Mouse (Mus musculus) CH12.LX (cell line): ENCODE results near the gene Dscam. TPM values are rescaled to one million over a fixed set of nuclear protein-coding genes. Genes with fewer than 3 reads are reported as not detected.

Experiments
- DNase-seq: peaks from one replicate; pipeline ENCODE4 v3.0.0-alpha.2; 2013; ENCODE audit errors: extremely low read depth
- H3K27ac ChIP-seq: 2 replicates; pipeline ENCODE4 v1.5.1; 2012; ENCODE audit warnings: low read depth, mild to moderate bottlenecking, control low read depth, moderate library complexity; ENCODE audit not compliant: insufficient read depth
- H3K27me3 ChIP-seq: replicated peaks from 2 replicates; pipeline ENCODE3; 2012; ENCODE audit warnings: inconsistent platforms
- H3K36me3 ChIP-seq, 2 experiments: replicated peaks in 1 of 2; 2 replicates each; pipeline versions ENCODE3 to v1.6.1; 2012; ENCODE audit warnings: inconsistent platforms in 1 of 2, low read length in 1 of 2, mild to moderate bottlenecking in 1 of 2, mixed read lengths in 1 of 2, moderate library complexity in 1 of 2; ENCODE audit not compliant: control insufficient read depth in 1 of 2, insufficient read depth in 1 of 2
- H3K4me1 ChIP-seq, 2 experiments: 2 replicates each; pipeline ENCODE4 v1.6.1; 2012; ENCODE audit warnings: inconsistent platforms in 1 of 2, moderate library complexity in 1 of 2; ENCODE audit not compliant: insufficient read depth in 2 of 2, control insufficient read depth in 1 of 2
- H3K4me2 ChIP-seq: 2 replicates; pipeline ENCODE4 v1.6.1; 2012; ENCODE audit warnings: low read depth, mild to moderate bottlenecking, control low read depth; ENCODE audit not compliant: poor library complexity, insufficient read depth, severe bottlenecking
- H3K4me3 ChIP-seq, 3 experiments: fragments of 150-350 bp in 1 of 3; sonication (generic) in 1 of 3; replicated peaks in 1 of 3; 2 replicates each; pipeline versions ENCODE3 to v1.5.1; 2011 to 2012; ENCODE audit warnings: low read depth in 2 of 3, low read length in 2 of 3, mild to moderate bottlenecking in 2 of 3, moderate library complexity in 2 of 3, control low read depth in 1 of 3, improper control_type of control experiment in 1 of 3, inconsistent platforms in 1 of 3, mixed read lengths in 1 of 3; ENCODE audit not compliant: poor library complexity in 1 of 3
- H3K79me2 ChIP-seq: replicated peaks from 2 replicates; pipeline ENCODE4 v1.6.1; 2012; ENCODE audit warnings: mild to moderate bottlenecking, moderate library complexity; ENCODE audit not compliant: control insufficient read depth, poor library complexity, insufficient read depth, severe bottlenecking; ENCODE audit errors: extremely low read depth
- H3K9ac ChIP-seq: 2 replicates; pipeline ENCODE4 v1.6.1; 2012; ENCODE audit warnings: low read depth, mild to moderate bottlenecking, control low read depth, moderate library complexity; ENCODE audit not compliant: insufficient read depth
- H3K9me3 ChIP-seq: replicated peaks from 2 replicates; pipeline ENCODE3; 2012; ENCODE audit warnings: low read length, inconsistent platforms, mixed read lengths
- BHLHE40 ChIP-seq: IDR thresholded peaks from 2 replicates; pipeline ENCODE4 v1.6.1; 2011; ENCODE audit warnings: mild to moderate bottlenecking, low read depth, low read length, improper control_type of control experiment
- CHD2 ChIP-seq: IDR thresholded peaks from 2 replicates; pipeline ENCODE4 v1.6.1; 2011; ENCODE audit warnings: low read length, improper control_type of control experiment
- CTCF ChIP-seq, 2 experiments: IDR thresholded peaks in 1 of 2; conservative IDR thresholded peaks in 1 of 2; 2 replicates each; pipeline ENCODE4 v1.5.1; 2011 to 2012; ENCODE audit warnings: low read depth in 2 of 2, low read length in 2 of 2, improper control_type of control experiment in 1 of 2, inconsistent platforms in 1 of 2, mild to moderate bottlenecking in 1 of 2, moderate library complexity in 1 of 2
- ELF1 ChIP-seq: IDR thresholded peaks from 2 replicates; pipeline ENCODE4 v1.6.1; 2014; ENCODE audit warnings: low read depth, mild to moderate bottlenecking, inconsistent platforms, low read length, improper control_type of control experiment
- EP300 ChIP-seq: IDR thresholded peaks from 2 replicates; pipeline ENCODE4 v1.6.1; 2011; ENCODE audit warnings: low read length, improper control_type of control experiment
- ETS1 ChIP-seq: conservative IDR thresholded peaks from 2 replicates; pipeline ENCODE4 v1.6.1; 2012; ENCODE audit warnings: low read depth, mild to moderate bottlenecking, inconsistent platforms, low read length, improper control_type of control experiment, moderate library complexity
- GABPA ChIP-seq: IDR thresholded peaks from 2 replicates; pipeline ENCODE4 v1.6.1; 2012; ENCODE audit warnings: low read depth, low read length, improper control_type of control experiment, inconsistent platforms; ENCODE audit not compliant: insufficient replicate concordance
- IRF4 ChIP-seq: IDR thresholded peaks from 2 replicates; pipeline ENCODE4 v1.6.1; 2014; ENCODE audit warnings: low read depth, mild to moderate bottlenecking, inconsistent platforms, low read length, improper control_type of control experiment
- JUND ChIP-seq: conservative IDR thresholded peaks from 2 replicates; pipeline ENCODE4 v1.6.1; 2011; ENCODE audit warnings: low read depth, low read length, improper control_type of control experiment
- KAT2A ChIP-seq: IDR thresholded peaks from 2 replicates; pipeline ENCODE4 v1.6.1; 2012; ENCODE audit warnings: low read length, improper control_type of control experiment, inconsistent platforms; ENCODE audit not compliant: insufficient replicate concordance
- MAFK ChIP-seq: IDR thresholded peaks from 2 replicates; pipeline ENCODE4 v1.6.1; 2011; ENCODE audit warnings: low read length, improper control_type of control experiment; ENCODE audit not compliant: insufficient replicate concordance
- MAX ChIP-seq: IDR thresholded peaks from 2 replicates; pipeline ENCODE4 v1.6.1; 2011; ENCODE audit warnings: low read length, improper control_type of control experiment
- MAZ ChIP-seq: IDR thresholded peaks from 2 replicates; pipeline ENCODE4 v1.6.1; 2012; ENCODE audit warnings: low read depth, mild to moderate bottlenecking, inconsistent platforms, low read length, improper control_type of control experiment, moderate library complexity
- MEF2A ChIP-seq: IDR thresholded peaks from 2 replicates; pipeline ENCODE4 v1.6.1; 2014; ENCODE audit warnings: low read depth, mild to moderate bottlenecking, inconsistent platforms, low read length, improper control_type of control experiment, borderline replicate concordance
- MXI1 ChIP-seq: IDR thresholded peaks from 2 replicates; pipeline ENCODE4 v1.6.1; 2011; ENCODE audit warnings: mild to moderate bottlenecking, low read depth, low read length, improper control_type of control experiment
- NELFE ChIP-seq: IDR thresholded peaks from 2 replicates; pipeline ENCODE4 v1.6.1; 2011; ENCODE audit warnings: low read depth, low read length, improper control_type of control experiment
- PAX5 ChIP-seq: IDR thresholded peaks from 2 replicates; pipeline ENCODE4 v1.6.1; 2012; ENCODE audit warnings: low read length, inconsistent platforms, mixed read lengths
- RCOR1 ChIP-seq: conservative IDR thresholded peaks from 2 replicates; pipeline ENCODE4 v1.6.1; 2012; ENCODE audit warnings: low read depth, mild to moderate bottlenecking, inconsistent platforms, low read length, improper control_type of control experiment
- SIN3A ChIP-seq: IDR thresholded peaks from 2 replicates; pipeline ENCODE4 v1.6.1; 2012; ENCODE audit warnings: low read length, improper control_type of control experiment, inconsistent platforms
- SMC3 ChIP-seq: IDR thresholded peaks from 2 replicates; pipeline ENCODE4 v1.6.1; 2011; ENCODE audit warnings: low read depth, low read length, improper control_type of control experiment
- TBP ChIP-seq: conservative IDR thresholded peaks from 2 replicates; pipeline ENCODE4 v1.6.1; 2011; ENCODE audit warnings: low read depth, low read length, improper control_type of control experiment
- TCF12 ChIP-seq: IDR thresholded peaks from 2 replicates; pipeline ENCODE4 v1.6.1; 2014; ENCODE audit warnings: low read depth, mild to moderate bottlenecking, inconsistent platforms, low read length, improper control_type of control experiment
- UBTF ChIP-seq: IDR thresholded peaks from 2 replicates; pipeline ENCODE4 v1.6.1; 2012; ENCODE audit warnings: low read depth, mild to moderate bottlenecking, inconsistent platforms, low read length, improper control_type of control experiment, moderate library complexity
- ZC3H11A ChIP-seq: IDR thresholded peaks from 2 replicates; pipeline ENCODE4 v1.6.1; 2012; ENCODE audit warnings: low read depth, mild to moderate bottlenecking, inconsistent platforms, low read length, improper control_type of control experiment
- ZMIZ1 ChIP-seq: IDR thresholded peaks from 2 replicates; pipeline ENCODE4 v1.6.1; 2012; ENCODE audit warnings: low read depth, mild to moderate bottlenecking, inconsistent platforms, low read length, improper control_type of control experiment
- ZNF384 ChIP-seq: IDR thresholded peaks from 2 replicates; pipeline ENCODE4 v1.6.1; 2012; ENCODE audit warnings: low read depth, low read length, improper control_type of control experiment, inconsistent platforms
- dilution Hi-C: fragments of 300-500 bp; cut with MboI; formaldehyde crosslinking; loops from 2 replicates; pipeline ENCODE4 v1.14.3; 2020; ENCODE audit warnings: low sequenced_read_pairs; ENCODE audit not compliant: extremely low pct_unique_long_range_greater_than_20kb, extremely low pct_ligation_motif_present
- in situ Hi-C: fragments of 300-500 bp; cut with MboI; formaldehyde crosslinking; loops from 3 replicates; pipeline ENCODE4 v1.14.3; 2019; ENCODE audit warnings: low sequenced_read_pairs, low pct_ligation_motif_present, low pct_unique_long_range_greater_than_20kb, mixed read lengths
- polyA plus RNA-seq: library from polyadenylated mRNA; unstranded; fragments of >175 nt; gene quantifications from 2 replicates; pipeline ENCODE4 v1.2.1, GENCODE M21; 2012; ENCODE audit warnings: low read depth; ENCODE audit not compliant: insufficient read length
- total RNA-seq, 2 experiments: library from RNA; depleted of rRNA; stranded (reverse); fragments of 300-350 nt in 1 of 2; fragments of >200 nt in 1 of 2; gene quantifications; 2 replicates each; pipeline ENCODE4 v1.2.3; 2012 to 2014

The Dscam gene
- total and polyA plus RNA-seq, 3 experiments = under 0.01 to 0.39 (median 0.12) TPM

DNA sequence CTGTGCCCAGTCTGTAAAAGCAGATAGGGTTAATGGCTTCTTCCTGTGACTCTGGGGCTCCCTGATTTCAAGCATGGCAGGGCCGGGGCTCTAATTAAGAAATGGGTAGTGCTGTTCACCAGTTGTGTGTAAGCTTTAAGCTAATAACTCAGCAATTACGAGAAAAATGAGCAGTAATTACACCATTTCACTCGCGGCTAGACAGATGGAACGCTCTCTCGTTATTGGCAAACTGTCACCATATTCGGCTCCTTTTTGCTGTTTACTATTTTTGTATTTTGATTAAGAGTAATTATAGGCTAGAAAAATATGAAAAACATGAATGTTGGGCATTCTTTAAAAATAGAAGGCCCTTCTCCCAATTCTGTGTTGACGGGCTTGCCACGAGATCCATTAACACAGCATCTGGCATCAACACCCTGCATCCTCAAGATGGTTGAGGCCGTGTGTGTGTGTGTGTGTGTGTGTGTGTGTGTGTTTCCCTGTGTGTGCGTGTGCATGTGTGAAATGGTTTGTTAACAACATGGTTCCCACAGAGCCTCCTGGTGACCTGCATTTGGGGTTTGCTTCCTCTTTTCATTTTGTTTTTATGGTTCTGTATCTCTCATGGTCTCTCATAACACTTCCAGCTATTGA is 162.5 kb downstream of the Dscam start:
- Histone ChIP-seq H3K79me2 (no peaks in the 10 kb centered on the region), H3K4me2 (no peak overlapping the region), H3K9me3 (no peaks in the 10 kb centered on the region), H3K27ac (no peak overlapping the region), H3K36me3 (no peaks in the 10 kb centered on the region), H3K9ac (no peak overlapping the region), H3K27me3 (no peaks in the 10 kb centered on the region), H3K4me1 (peaks cover 0 to 8% of the 10 kb centered on the region in 2 experiments; a peak in 2 of 4 replicates), H3K4me3 (no peak overlapping the region)
- no peak for DNase-seq
- TF ChIP-seq JUND = no peak
- no peak for TF ChIP-seq ELF1
- no peak for TF ChIP-seq TCF12
- TF ChIP-seq MAZ = no peak
- no peak for TF ChIP-seq ZNF384
- no peak for TF ChIP-seq ZMIZ1
- TF ChIP-seq UBTF = no peak
- no peak for TF ChIP-seq SMC3
- TF ChIP-seq CTCF (conservative IDR thresholded peaks at IDR 0.05 in 1 of 2, IDR thresholded peaks at IDR 0.05 in 1 of 2; ENCODE audit: low read depth in 2 of 2, low read length in 2 of 2) = no peak
- TF ChIP-seq NELFE = no peak
- TF ChIP-seq EP300 = no peak
- no peak for TF ChIP-seq MXI1
- no peak for TF ChIP-seq IRF4
- no peak for TF ChIP-seq RCOR1
- in situ Hi-C loops (no loop called here), dilution Hi-C loops (no loop called here)

DNA sequence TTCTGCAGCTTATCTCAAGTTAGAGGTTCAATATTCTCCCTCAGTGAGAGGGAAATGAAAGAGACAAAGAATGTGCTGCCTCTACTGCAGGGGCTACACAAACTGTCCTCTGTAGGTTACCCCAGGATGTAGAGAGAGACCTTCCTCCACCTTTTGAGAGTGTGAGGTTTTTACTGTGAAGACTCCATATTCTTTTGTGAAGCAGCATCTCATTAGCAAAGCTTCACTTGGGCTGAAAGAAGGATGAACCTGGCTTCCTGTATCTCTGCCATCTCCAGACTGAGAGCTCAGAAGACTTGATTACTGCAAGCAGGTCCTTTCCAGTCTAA is 163.7 kb downstream of the Dscam start:
- Histone ChIP-seq H3K4me3 (no peak overlapping the region), H3K4me1 (peaks cover 0 to 8% of the 10 kb centered on the region in 2 experiments; a peak in 2 of 4 replicates), H3K27ac (no peak overlapping the region), H3K27me3 (no peaks in the 10 kb centered on the region), H3K79me2 (no peaks in the 10 kb centered on the region), H3K4me2 (no peak overlapping the region), H3K9ac (no peak overlapping the region), H3K9me3 (no peaks in the 10 kb centered on the region), H3K36me3 (no peaks in the 10 kb centered on the region)
- no peak for DNase-seq
- dilution Hi-C loops (no loop called here), in situ Hi-C loops (no loop called here)
- TF ChIP-seq KAT2A = no peak
- no peak for TF ChIP-seq TCF12
- TF ChIP-seq ETS1 = no peak
- TF ChIP-seq TBP = no peak
- no peak for TF ChIP-seq MEF2A
- no peak for TF ChIP-seq NELFE
- no peak for TF ChIP-seq MAZ
- no peak for TF ChIP-seq SIN3A
- TF ChIP-seq ZMIZ1 = no peak
- no peak for TF ChIP-seq MAX
- no peak for TF ChIP-seq UBTF
- TF ChIP-seq JUND = no peak
- no peak for TF ChIP-seq ELF1
- TF ChIP-seq BHLHE40 = no peak
- no peak for TF ChIP-seq PAX5
- no peak for TF ChIP-seq ZC3H11A
- no peak for TF ChIP-seq MXI1
- no peak for TF ChIP-seq CHD2
- TF ChIP-seq MAFK = no peak
- no peak for TF ChIP-seq GABPA
